Mouse (Mus musculus) heart, postnatal 0 days (tissue): ENCODE results near the gene Desi1.

Source experiments
- CTCF ChIP-seq: IDR thresholded peaks from 2 replicates; pipeline ENCODE4 v1.5.1; 2016; ENCODE audit warnings: antibody characterized with exemption, control low read depth, low read depth
- EP300 ChIP-seq: IDR thresholded peaks from 2 replicates; pipeline ENCODE4 v1.6.1; 2016; ENCODE audit warnings: antibody characterized with exemption, low read depth

GRCm38 (mm10) chr15:81949476-81950131 lies 84.1 kb downstream of the Desi1 start:
- TF ChIP-seq EP300 (no peak), CTCF (no peak)
